Mouse (Mus musculus) adrenal gland, postnatal 4 days (tissue): ENCODE results near the gene Zfp113. TPM values are rescaled to one million over a fixed set of nuclear protein-coding genes. Genes with fewer than 3 reads are reported as not detected.
"Not testable (repeated sequence)": the region's sequence is repeated elsewhere in the genome, so short reads cannot be mapped to it uniquely, and the experiment has no call there.

Source experiments
- DNase-seq, 2 experiments: peaks; one replicate each; pipeline ENCODE4 v3.0.0; 2021 to 2022; ENCODE audit warnings: low spot score in 2 of 2, mixed read lengths in 2 of 2
- microRNA-seq: library from miRNA; unstranded; fragments of <30 nt; microRNA quantifications from one replicate; pipeline ENCODE4 v1.2.0, GENCODE M21; 2021
- total RNA-seq, 2 experiments: library from RNA; stranded (reverse); gene quantifications; 2 replicates each; pipeline ENCODE4 v1.2.3; 2021

The Zfp113 gene
- total RNA-seq, 2 experiments from 2014 or later, result 19.5 to 21.6 TPM

DNA sequence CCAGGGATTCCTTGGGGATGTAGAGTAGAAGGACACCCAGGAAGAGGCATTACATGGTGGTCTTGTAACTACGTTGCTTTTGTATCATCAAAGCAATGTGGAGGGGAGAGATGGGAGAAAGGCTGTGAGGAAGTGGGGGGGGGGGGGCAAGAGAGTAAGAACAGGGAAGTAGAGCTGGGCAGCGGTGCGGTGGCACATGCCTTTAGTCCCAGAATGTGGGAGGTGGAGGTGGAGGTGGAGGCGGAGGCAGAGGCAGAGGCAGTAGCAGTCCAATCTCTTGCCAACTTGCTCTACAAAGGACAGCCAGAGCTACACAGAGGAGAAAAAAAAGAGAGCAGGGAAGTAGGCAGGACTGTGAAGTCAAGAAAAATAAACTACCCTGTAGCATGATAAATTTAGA lies 17.0 kb downstream of the Zfp113 start:
- no peak for DNase-seq

DNA sequence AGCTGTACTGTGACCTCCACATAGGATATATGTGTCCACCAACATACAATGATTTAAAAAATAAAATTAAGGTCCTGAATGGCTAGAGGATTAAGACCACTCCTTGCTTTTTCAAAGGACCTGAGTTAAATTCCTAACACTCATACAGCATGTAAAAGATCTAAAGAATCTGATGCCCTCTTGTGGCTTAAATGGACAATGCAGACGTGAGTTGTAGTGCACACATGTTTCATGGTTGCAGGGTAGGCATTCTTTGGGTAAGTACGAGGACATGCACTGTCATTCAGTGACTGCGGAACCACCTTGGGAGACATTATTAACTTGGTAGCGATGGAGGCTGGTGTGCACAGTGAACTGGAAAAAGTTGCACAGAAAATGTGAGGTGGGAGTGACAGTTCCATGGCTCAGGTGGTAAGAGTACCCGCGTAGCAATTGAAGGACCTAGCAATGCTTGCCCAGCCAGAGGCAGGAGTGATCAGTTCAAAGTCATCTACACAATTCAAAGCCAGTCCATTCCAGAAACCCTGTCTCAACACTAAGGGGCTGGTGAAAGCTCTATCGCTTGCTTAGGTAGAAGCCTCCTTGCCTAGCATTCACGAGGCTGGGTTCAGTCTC lies 17.5 kb downstream of the Zfp113 start:
- no peak for DNase-seq

DNA sequence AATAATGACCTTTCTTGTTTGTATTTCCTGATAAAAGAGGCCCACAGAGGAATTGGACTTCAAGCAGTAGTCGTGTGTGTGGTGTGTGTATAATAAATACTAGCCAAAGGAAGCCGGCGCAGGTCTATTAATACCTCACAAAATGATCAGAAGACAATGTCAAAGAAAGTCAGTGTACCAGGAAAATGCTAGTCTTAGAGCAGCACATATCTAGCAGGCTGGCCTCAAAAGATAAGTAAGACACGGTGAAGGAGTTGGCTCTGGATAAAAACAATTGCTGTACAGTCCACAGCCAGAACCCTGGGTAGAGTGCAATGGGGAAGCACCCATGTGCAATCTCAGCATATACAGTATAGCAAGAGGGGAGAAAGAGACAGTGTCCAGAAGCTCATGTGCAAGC lies 18.3 kb downstream of the Zfp113 start:
- DNase-seq, result no peak

GRCm38 (mm10) chr5:138132425-138133064 lies 23.0 kb downstream of the Zfp113 start:
- no peak for DNase-seq

DNA sequence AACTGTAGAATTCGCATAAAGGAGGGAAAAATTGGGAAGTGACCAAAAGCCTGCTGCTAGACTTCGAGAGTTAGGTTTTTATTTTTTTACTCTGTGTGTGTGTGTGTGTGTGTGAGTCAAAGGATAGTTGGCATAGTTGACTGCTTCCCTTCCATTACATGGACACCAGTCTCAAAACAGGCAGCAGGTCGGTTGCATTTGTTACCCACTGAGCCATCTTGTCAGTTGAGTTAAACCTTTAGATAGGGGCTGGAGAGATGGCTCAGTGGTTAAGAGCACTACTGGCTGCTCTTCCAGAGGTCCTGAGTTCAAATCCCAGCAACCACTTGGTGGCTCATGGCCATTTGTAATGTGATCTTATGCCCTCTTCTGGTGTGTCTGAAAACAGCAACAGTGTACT lies 37.5 kb downstream of the Zfp113 start:
- DNase-seq, result no peak

DNA sequence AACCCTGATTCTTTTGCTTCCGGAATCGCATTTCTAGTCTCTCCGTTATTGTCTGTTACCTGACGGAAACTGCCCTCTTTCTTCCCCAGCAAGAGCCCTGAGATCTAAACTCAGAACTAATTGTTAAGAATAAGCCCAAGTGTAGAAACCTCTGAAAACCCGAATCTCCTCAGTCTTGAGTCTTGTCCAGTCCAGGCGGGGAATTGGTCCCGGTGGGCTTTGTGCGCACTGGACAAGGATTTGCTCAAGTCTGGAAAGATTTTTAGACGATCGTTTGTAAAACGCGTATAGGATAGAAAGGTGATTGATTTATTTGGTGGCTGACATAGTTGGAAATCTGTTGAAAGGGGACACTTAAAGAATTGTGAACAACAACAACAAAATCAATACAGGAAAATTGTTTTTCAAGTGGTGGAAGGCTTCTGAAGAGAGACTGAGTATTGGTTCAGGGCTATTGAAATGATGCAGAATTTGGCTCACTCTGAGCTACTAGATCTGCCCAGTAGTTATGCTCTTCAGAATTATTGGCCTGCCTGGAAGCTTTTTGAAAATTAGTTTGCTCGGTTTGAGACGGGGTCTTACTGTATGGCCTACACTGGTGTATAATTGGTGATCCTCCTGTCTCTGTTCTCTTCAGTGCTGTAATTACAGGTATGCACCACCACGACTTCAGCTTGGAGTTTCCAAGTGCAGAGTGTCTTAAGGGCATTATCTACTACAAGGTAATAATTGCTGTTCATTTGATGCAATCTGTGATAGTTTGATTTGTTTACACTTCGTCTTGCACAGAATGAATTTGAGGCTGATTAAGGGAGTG lies 38.1 kb downstream of the Zfp113 start:
- DNase-seq, result no peak

GRCm38 (mm10) chr5:138116255-138117198 lies 39.0 kb downstream of the Zfp113 start, which contains the start of gene Zscan21:
TSS of gene Zscan21 (plus strand) at chr5:138116903.
- DNase-seq, result peak; percentile 65 to 76

DNA sequence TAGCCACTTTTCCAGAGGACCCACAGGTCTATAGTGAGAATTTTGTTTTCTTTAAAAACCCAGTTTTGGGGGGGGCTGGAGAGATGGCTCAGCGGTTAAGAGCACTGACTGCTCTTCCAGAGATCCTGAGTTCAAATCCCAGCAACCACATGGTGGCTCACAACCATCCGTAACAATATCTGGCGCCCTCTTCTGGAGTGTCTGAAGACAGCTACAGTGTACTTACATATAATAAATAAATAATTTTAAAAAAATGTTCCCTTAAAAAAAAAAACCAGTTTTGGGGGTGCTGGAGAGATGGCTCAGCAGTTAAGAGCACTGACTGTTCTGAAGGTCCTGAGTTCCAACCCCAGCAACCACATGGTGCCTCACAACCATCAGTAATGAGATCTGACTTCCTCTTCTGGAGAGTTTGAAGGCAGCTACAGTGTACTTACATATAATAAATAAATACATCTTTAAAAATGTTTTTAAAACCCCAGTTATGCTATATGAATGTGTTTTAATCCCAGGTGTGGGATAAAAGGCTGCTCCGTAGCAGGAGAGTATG lies 45.6 kb downstream of the Zfp113 start:
- DNase-seq, result not testable (repeated sequence)

- DNase-seq, result no peak
These were observed 48.4 kb downstream of the Zfp113 start for GRCm38 (mm10) chr5:138107130-138107529.

- no peak for DNase-seq
These were observed 50.6 kb downstream of the Zfp113 start for GRCm38 (mm10) chr5:138104976-138105375.

GRCm38 (mm10) chr5:138094474-138094873 lies 61.1 kb downstream of the Zfp113 start:
- no peak for DNase-seq

DNA sequence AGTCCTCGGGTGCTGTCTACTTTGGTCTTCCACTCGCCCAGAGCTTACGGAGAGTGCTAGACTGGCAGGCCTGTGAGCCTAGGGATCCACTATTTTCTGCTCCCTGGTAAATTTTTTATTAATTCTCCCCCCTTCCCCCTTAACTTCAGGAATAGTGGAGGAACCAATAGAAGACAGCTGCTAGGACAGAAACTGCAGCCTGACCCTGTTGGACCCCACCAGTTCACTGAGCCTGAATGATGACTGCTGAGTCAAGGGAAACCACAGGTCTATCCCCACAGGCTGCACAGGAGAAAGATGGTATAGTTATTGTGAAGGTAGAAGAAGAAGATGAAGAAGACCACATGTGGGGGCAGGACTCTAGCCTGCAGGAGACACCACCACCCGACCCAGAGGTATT lies 62.8 kb downstream of the Zfp113 start:
- DNase-seq, result no peak

DNA sequence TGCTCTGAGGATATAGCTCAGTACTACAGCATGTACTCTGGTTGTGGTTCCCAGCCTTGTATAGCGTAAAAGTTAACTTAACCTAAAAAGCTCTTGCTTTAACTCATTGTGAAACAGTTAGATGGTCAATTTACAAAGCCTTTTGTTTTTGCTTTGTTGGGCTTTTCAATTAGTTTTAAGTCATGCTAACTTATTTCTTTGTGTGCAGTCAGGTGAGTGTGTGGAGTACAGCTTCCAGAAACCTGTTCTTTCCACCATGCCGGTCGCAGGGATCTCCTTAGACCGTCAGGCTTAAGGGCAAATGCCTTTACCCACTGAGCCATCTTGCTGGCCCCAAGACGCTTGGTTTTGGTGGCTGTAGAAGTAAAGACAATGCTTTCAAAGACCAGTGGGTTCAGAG lies 64.8 kb downstream of the Zfp113 start:
- DNase-seq, result no peak

- DNase-seq, result no peak
These were observed 65.3 kb downstream of the Zfp113 start for GRCm38 (mm10) chr5:138090271-138090670.

Small RNA genes lying within 50 kb of the gene (microRNA-seq; reads per million reads assigned to microRNA genes)
- gene Mir106b (2,095 reads per million, percentile 84 among the genes with 10 or more reads in this experiment), gene Mir25 (715 reads per million, percentile 72 among the genes with 10 or more reads in this experiment), gene Mir93 (2,848 reads per million, percentile 87 among the genes with 10 or more reads in this experiment)

Other genes with a start within 250 kb of the Zfp113 start
- gene Cyp3a13, start 234.1 kb downstream of the Zfp113 start, total RNA-seq, result 1 to 10 TPM in 1 of 2 experiments, under 1 TPM in 1; 0.17 to 3.0 TPM
- gene Gjc3, start 192.6 kb downstream of the Zfp113 start, total RNA-seq, result 1 to 10 TPM; 2.3 to 2.4 TPM
- 10 to 100 TPM in 1 of 2 experiments, 1 to 10 TPM in 1; 1.1 to 55.2 TPM for gene Azgp1, start 174.2 kb downstream of the Zfp113 start, total RNA-seq
- not detected for gene Smok3a, start 134.5 kb downstream of the Zfp113 start, total RNA-seq
- not detected for gene Smok3b, start 134.3 kb downstream of the Zfp113 start, total RNA-seq
- gene Smok3c, start 102.5 kb downstream of the Zfp113 start, total RNA-seq, result not detected
- 10 to 100 TPM; 49.4 to 53.5 TPM for gene Zkscan1, start 70.7 kb downstream of the Zfp113 start, total RNA-seq
- 10 to 100 TPM; 26.2 to 26.6 TPM for gene Zscan21, start 38.8 kb downstream of the Zfp113 start, total RNA-seq
- 100 to 1,000 TPM; 145 to 147 TPM for gene Cops6, start 5.3 kb upstream of the Zfp113 start, total RNA-seq
- 10 to 100 TPM; 46.0 to 47.2 TPM for gene Ap4m1, start 16.3 kb upstream of the Zfp113 start, total RNA-seq
- 100 to 1,000 TPM; 102 to 116 TPM for gene Mcm7, start 16.7 kb upstream of the Zfp113 start, total RNA-seq
- 10 to 100 TPM; 35.6 to 39.2 TPM for gene Taf6, start 31.7 kb upstream of the Zfp113 start, total RNA-seq
- gene Cnpy4, start 31.7 kb upstream of the Zfp113 start, total RNA-seq, result 10 to 100 TPM; 29.9 to 31.1 TPM
- gene Mblac1, start 38.6 kb upstream of the Zfp113 start, total RNA-seq, result 10 to 100 TPM in 1 of 2 experiments, 1 to 10 TPM in 1; 9.9 to 10.2 TPM
- under 1 TPM; 0.70 to 0.85 TPM for gene Nxpe5, start 70.2 kb upstream of the Zfp113 start, total RNA-seq
- 10 to 100 TPM; 65.5 to 69.9 TPM for gene Lamtor4, start 99.7 kb upstream of the Zfp113 start, total RNA-seq
- 10 to 100 TPM; 27.3 to 28.1 TPM for gene BC037034, start 108.3 kb upstream of the Zfp113 start, total RNA-seq
- under 1 TPM; 0.54 to 0.64 TPM for gene Gal3st4, start 117.1 kb upstream of the Zfp113 start, total RNA-seq
- gene Gm43720, start 124.2 kb upstream of the Zfp113 start, total RNA-seq, result not detected
- gene Gpc2, start 124.3 kb upstream of the Zfp113 start, total RNA-seq, result 1 to 10 TPM; 3.5 to 6.7 TPM
- 1 to 10 TPM in 1 of 2 experiments, under 1 TPM in 1; 0.53 to 1.5 TPM for gene Stag3, start 124.5 kb upstream of the Zfp113 start, total RNA-seq
- under 1 TPM in 1 of 2 experiments, not detected in 1; 0.28 TPM for gene Pvrig, start 186.2 kb upstream of the Zfp113 start, total RNA-seq